ENCODE assay signal across 25 mouse cellular contexts in the genomic region with DNA sequence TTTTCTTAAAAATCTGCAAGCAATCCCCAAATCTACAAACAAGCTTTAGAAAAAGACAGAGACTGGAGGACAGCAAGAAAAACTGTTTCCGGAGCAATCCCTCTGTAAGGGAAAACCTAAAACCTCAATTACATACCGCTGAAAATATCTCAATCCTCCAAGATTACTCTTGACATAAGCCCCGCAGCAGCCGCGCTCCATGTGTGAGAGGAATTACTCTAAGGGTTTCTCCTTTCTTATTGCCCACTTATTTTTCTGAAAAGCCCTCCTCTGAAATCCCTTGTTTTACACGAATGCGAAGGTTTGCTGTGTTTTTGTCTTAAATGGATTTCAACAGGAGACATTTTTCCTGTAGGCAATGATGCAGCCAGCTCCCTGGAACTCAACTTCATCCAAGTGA.
"Had no signal": no experiment of that assay in that cellular context is flagged by ENCODE, and none has a peak within 500 bp of the region (broad histone marks: within the 10 kb centered on the region; RNA-seq: fewer than 3 reads in every experiment).

No protein-coding gene starts in this region.

- H3K9me3 ChIP-seq: heart, embryonic 10.5 days; heart, embryonic 12.5 days; hindbrain, embryonic 13.5 days; hindbrain, embryonic 15.5 days; kidney, embryonic 15.5 days; limb, embryonic 10.5 days; limb, embryonic 12.5 days; liver, embryonic 13.5 days; liver, embryonic 15.5 days had no signal

- H3K36me3 ChIP-seq: heart, embryonic 10.5 days; heart, embryonic 12.5 days; hindbrain, embryonic 13.5 days; hindbrain, embryonic 15.5 days; kidney, embryonic 15.5 days; limb, embryonic 10.5 days; limb, embryonic 12.5 days; liver, embryonic 13.5 days; liver, embryonic 15.5 days had no signal

- H3K27me3 ChIP-seq: heart, embryonic 12.5 days; hindbrain, embryonic 13.5 days; hindbrain, embryonic 15.5 days; kidney, embryonic 15.5 days; limb, embryonic 12.5 days; liver, embryonic 13.5 days; liver, embryonic 15.5 days had no signal

- H3K4me2 ChIP-seq: heart, embryonic 12.5 days; hindbrain, embryonic 13.5 days; hindbrain, embryonic 15.5 days; kidney, embryonic 15.5 days; limb, embryonic 12.5 days; liver, embryonic 11.5 days; liver, embryonic 13.5 days; liver, embryonic 15.5 days had no signal

- H3K4me3 ChIP-seq: heart, embryonic 10.5 days; heart, embryonic 12.5 days; hindbrain, embryonic 13.5 days; hindbrain, embryonic 15.5 days; kidney, embryonic 15.5 days; layer of hippocampus, adult 2 months; left cerebral cortex, adult 2 months; limb, embryonic 10.5 days; limb, embryonic 12.5 days; liver, embryonic 13.5 days; liver, embryonic 15.5 days had no signal

- DNase-seq: gastrocnemius, postnatal 14 days; gastrocnemius, postnatal 36 days; heart, adult 18-20 months; heart, postnatal 10 days; kidney, adult 11 months; kidney, adult 2 months; kidney, adult 9 months; kidney, postnatal 10 days; kidney, postnatal 25 days; kidney, postnatal 4 days; liver; liver, embryonic 13.5 days had no signal

- ATAC-seq: hindbrain, postnatal 0 days; intestine, embryonic 16.5 days had no signal

- H3K27ac ChIP-seq: heart, embryonic 10.5 days; hindbrain, embryonic 13.5 days; hindbrain, embryonic 15.5 days; hindbrain, postnatal 0 days; kidney, embryonic 15.5 days; layer of hippocampus, adult 2 months; left cerebral cortex, adult 2 months; limb, embryonic 10.5 days; limb, embryonic 12.5 days; liver, embryonic 13.5 days; liver, embryonic 15.5 days had no signal

- H3K4me1 ChIP-seq: heart, embryonic 10.5 days; heart, embryonic 12.5 days; hindbrain, embryonic 13.5 days; hindbrain, embryonic 15.5 days; kidney, embryonic 15.5 days; limb, embryonic 10.5 days; liver, embryonic 13.5 days; liver, embryonic 15.5 days had no signal

- H3K9ac ChIP-seq: heart, embryonic 12.5 days; hindbrain, embryonic 13.5 days; hindbrain, embryonic 15.5 days; kidney, embryonic 15.5 days; limb, embryonic 12.5 days; liver, embryonic 13.5 days; liver, embryonic 15.5 days had no signal
